Mouse (Mus musculus): Measurements from ENCODE around the gene Dnajb4.

Dnajb4 gene

DNA sequence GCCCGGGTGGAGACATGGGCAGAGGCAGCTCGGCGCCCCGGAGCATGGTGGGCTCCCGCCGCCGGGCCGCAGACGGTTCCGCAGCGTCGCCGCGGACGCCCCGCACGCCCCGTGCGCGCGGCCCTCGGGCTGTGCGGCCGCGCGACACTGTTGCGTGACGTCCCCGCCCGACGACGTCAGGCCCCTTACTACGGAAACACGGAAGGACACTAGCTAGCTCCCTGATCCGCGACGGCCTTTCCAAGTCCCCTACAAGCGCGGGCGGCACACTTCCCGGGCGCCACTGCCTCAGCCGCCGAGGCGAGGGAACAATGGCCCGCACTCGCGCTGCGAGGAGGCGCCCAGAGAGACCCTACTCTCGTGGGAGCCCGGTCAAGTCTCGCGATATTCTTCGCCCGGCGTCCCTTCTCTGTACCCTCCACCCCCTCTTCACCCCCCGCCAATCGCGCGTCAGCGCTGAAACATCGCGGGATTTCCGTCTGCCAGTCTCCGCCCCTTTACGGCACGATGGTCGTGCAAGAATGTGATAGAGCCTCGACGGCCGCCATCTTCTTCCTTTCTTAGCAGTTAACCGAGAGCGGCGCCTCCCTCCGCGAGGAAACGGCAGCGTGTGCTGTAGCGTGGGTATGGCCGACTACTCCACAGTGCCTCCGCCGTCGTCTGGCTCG is at the start of gene Dnajb4, which contains the start of gene Fubp1:
TSS of gene Dnajb4 (minus strand) at position 336 of the 668 bp plus-strand sequence.
TSS of gene Fubp1 (plus strand) at position 456 of the 668 bp plus-strand sequence.
- peak; percentile 99 for DNase-seq (ENCODE audit: low read depth)

DNA sequence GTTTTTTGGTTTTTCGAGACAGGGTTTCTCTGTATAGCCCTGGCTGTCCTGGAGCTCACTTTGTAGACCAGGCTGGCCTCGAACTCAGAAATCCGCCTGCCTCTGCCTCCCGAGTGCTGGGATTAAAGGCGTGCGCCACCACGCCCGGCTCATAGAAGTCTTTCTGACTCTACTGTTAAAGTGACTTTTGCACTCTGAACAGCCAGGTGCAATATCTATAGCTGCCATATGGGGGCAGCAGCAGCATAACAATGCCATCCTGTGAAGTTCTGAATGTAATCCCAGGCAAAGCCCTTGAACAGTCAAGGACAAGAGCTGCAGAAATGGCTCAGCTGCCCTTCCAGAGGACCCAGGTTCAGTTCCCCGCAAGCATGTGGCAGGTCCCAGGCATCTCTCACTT is 49.3 kb upstream of the Dnajb4 start:
- DNase-seq (ENCODE audit: low read depth) = peak; percentile 90

DNA sequence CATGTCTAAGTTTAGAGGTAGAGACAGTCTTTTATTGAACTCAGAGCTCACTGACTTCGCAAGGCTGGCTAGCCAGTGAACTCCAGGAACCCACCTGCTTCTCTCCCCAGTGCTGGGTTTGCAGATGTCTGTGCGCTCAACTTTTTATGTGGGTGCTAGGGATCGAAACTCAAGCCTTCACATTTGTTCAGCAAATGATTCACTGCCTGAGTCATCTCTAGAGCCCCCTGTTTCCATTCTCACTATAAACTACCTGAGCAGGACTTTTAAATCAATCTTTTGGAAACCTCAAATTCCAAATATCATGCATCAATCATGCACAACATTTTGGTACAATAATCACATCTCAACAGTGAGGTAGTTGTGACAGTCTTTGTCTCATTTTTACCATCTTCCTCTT is 47.4 kb upstream of the Dnajb4 start:
- no peak for DNase-seq (ENCODE audit: low read depth)

DNA sequence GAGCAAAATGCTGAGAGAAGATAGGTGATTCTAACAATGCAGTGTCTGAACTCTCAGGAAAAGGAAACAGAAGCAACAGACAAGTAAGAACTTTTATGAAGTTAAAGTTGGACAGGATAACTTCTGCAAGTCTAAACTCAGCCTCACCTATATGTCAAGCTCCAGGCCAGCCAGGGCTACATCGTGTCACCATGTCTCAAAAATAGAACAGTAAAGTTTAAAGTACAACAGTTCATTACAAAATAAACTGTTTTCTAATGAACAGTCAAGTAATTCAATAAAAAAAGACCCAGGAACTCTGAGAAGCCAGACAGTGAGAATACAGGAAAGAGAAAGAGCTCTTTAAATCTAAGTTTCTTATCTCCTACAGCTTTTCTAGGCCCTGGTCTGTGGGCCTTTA is 40.4 kb upstream of the Dnajb4 start:
- no peak for DNase-seq (ENCODE audit: low read depth)

DNA sequence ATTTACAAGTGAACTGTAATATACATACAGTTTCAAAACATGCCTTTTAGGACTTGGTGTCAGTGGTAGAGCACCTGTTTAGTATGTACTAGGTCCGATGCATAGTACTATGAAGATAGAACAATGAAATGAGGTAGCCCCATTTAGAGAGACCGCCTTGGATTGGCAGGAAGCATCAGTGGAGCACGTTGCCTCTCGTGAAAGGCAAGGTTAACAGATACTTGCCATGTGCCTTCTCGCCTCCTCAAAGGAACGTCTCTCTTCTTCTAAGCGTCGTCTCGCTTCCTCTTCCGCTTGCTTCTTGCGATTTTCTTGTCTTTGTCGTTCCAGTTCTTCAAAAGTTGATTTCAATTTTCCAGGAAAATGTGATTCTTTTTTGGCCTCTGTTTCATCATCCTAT is 37.6 kb upstream of the Dnajb4 start:
- no peak for DNase-seq (ENCODE audit: low read depth)

DNA sequence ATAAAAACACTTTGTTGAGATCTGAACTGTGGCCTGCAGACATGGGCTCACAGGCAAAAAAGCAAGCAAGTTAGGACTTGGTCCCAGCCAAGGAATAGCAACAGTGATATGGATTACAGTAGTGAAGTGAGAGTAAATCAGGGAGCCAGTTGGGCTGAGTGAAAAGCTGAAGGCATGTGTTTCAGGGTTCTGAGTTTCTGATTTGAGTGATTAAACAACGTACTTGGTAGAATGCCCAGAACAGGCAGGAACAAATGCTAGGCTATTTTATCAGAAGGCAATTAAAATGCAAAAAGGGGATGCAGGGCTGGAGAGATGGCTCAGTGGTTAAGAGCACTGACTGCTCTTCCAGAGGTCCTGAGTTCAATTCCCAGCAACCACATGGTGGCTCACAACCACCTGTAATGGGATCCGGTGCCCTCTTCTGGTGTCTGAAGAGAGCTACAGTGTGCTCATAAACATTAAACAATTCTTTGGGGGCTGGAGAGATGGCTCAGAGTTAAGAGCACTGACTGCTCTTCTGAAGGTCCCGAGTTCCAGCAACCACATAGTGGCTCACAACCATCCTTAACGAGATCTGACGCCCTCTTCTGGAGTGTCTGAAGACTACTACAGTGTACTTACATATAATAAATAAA is 35.3 kb upstream of the Dnajb4 start:
- DNase-seq (ENCODE audit: low read depth) = no peak

DNA sequence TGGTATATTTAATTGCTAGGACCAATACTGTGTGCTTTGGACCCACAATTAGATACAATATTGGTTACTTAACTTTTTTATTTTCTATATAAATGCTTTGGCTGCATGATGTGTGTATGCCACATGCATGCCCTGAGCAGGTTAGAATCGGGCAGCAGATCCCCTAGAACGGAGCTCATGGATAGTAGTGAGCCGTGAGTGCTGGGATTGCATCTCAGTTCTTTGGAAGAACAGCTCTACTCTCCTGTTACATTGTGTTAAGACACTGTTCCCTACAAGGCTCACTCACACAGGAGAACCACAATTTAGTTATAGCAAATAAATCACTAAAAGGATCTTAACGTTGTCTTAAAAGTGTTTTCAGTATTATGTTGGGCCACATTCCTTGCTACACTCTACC is 33.2 kb upstream of the Dnajb4 start:
- DNase-seq (ENCODE audit: low read depth) = no peak

DNA sequence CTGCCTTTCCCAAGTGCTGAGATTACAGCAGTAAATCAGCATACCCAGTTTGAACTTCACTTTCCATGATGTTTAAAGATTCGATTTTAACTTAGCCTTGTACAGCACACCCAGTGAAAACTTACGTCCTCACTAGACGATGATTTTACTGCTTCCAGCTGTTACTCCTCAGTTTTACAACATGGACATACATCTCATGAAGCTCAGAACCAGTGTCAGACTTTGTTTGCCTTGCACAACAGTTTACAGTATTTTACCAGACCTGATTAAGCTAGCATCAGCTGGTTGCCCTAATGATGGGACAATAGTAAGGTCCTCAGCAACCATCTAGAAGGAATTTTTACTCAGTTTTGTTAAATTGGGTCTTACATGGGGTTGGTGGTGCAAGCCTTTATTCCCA is 31.0 kb upstream of the Dnajb4 start:
- DNase-seq (ENCODE audit: low read depth) = no peak

DNA sequence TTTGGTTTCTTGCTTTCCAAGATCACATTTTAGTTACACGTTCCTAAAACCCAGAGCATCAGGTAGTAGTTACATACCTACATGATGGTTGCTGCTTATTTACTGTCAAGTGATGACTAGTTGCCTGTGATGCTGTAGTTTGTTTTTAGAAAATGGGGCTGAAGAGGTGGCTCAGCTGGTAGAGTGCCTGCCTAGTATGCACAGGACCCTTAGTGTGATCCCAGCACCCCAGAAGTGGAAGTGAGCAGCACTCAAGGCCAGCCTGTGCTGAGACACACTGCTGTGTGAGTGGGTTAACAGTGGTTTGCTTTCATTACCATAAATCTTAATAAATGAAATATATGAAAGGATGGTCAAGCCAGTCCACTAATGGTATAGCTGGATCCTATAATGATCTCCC is 29.5 kb upstream of the Dnajb4 start:
- DNase-seq (ENCODE audit: low read depth) = no peak

DNA sequence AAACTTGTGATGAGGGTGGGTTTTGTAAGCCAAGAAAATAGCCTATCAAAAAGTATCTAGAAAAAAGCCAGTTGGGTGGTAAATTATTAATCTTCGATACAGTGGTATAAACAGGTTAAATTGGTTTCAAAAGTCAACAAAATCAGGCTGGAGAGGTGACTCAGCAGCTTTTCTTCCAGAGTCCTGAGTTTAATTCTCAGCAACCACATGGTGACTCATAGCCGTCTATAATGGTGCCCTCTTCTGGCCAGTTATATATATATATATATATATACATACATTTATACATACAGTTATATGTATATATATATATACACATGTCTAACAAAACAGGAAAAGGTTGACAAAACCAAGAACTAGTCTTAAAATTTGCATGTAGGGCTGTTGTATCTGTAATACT is 28.7 kb upstream of the Dnajb4 start:
- DNase-seq (ENCODE audit: low read depth) = peak; percentile 87

DNA sequence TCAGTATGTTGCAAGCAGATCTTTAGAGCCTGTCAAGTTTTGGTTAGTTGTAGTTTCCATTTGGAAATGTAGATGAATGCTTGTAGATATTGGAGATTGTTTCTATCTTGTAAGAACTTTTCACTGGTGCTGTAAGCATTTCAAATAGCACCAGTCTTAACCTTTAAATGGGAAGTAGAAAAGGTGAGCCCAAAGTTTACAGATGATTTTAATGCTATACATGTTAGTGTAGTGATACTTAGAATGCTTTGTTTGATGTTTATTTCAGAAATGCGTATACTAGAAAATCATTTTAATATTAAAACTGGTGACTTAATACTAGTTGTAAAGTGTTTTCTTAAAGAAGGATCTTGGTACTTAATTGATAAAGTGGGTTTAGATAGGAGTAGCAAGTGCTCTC is 25.7 kb upstream of the Dnajb4 start:
- DNase-seq (ENCODE audit: low read depth) = no peak

DNA sequence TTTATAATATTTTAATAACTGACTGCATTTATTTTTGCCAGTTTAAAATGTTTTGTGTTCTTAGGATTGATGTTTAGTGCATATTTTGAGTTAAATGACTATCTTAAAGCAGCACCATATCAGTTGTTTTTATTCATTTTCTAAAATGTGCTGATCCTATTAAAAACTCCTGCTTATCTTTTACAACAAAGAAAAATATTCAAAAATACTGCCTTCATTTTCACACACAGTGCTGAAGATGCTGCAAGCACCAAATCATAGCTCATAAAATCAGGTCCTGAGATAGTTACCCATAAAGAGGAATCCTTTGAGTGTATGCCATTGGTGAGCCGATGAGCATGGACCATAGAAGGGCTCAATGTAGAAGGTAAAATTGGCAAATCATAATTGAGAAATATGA is 25.1 kb upstream of the Dnajb4 start:
- no peak for DNase-seq (ENCODE audit: low read depth)

DNA sequence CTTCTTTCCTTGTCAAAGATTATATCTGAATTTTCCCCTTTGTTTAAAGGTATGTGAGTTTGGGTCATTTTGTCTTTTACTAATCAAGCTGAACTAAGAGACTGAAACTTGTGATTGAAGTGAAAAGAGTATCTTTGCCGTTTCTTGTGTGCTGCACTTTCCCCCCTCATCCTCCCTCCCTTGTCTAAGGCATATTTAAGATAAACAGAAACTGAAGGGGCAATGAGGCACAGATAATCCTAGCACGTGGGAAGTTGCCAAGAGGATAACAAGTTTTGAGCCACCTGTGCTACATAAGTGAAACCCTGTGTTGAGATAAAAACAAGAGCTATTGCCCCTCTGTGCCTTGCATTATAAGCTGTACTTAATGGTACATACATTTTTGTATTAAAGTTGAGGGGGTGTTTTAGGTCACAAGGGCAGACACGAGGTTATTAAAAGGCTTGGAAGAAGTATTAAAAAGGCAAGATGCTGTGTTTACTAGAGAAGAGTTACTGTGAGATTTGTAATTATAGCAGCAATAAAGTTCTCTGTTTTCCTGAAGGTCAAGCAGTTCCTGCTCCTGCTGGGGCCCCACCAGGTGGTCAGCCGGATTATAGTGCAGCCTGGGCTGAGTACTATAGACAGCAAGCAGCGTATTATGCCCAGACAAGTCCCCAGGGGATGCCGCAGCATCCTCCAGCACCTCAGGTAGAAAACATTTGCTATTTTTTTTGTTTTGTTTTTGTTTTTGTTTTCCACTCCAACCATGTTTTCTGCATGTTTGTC is 21.4 kb upstream of the Dnajb4 start:
- DNase-seq (ENCODE audit: low read depth) = no peak

DNA sequence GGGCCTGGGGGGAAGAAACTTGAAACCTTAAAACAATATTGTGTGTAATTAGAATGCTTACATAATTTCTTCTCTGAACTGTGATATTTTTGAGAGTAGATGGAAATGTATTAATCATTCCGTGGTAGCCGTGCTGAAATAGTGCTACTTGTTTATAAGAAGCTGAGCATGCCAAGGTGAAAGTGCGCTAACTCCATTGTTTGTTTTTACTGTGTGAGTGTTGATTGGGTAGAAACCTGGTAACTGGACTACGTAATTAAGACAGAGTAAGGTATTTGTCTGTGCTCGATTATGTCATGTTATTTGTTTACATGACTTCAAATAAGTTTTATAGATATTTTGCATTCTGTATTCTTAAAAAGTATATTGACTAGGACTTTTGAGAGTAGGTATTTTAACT is 19.2 kb upstream of the Dnajb4 start:
- no peak for DNase-seq (ENCODE audit: low read depth)

DNA sequence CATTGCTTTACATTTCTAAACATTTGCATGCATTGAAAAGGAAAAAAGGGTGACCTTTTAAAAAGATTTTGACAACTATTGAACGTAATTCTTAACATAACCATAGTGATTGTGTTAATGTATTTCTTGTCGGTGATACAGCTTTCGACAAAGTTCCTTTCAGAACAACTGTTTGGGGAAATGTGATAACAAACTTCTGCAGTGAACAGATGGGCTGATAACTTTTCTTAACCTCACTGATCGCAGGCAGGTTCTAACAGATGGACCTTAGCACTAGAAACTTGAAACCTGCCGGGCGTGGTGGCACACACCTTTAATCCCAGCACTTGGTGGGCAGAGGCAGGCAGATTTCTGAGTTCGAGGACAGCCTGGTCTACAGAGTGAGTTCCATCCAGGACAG is 18.7 kb upstream of the Dnajb4 start:
- no peak for DNase-seq (ENCODE audit: low read depth)

DNA sequence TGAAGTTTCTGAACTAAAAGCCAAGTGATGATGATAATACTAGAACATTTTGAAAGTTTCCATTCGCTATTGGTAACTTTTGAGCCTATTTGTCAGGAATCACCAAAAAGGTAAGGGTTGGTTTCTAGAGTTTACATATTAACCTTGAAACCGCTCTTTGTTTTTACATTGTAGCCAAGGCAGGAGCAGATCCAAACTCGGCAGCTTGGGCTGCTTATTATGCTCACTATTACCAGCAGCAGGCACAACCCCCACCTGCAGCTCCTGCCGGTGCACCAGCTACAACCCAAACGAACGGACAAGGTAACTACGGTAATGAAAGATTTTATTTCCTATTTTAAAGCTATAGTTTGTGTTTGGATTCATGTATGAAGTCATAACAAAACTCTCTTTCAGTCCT is 15.8 kb upstream of the Dnajb4 start:
- no peak for DNase-seq (ENCODE audit: low read depth)

DNA sequence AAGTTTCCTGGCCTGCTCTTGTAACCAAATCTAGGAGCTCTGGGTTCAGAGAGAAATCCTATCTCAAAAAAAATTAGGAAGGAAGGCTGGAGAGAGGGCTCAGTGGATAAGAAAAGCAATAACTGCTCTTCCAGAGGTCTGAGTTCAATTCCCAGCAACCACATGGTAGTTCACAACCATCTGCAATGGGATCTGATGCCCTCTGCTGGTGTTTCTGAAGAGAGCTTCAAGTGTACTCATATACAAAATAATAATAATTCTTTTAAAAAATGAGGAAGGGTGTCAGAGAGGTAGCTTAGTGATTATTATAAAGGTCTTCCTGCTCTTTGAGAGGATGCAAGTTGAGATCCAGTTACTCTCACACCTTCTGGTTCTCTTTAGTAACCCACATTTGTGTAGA is 14.8 kb upstream of the Dnajb4 start:
- DNase-seq (ENCODE audit: low read depth) = peak; percentile 32

DNA sequence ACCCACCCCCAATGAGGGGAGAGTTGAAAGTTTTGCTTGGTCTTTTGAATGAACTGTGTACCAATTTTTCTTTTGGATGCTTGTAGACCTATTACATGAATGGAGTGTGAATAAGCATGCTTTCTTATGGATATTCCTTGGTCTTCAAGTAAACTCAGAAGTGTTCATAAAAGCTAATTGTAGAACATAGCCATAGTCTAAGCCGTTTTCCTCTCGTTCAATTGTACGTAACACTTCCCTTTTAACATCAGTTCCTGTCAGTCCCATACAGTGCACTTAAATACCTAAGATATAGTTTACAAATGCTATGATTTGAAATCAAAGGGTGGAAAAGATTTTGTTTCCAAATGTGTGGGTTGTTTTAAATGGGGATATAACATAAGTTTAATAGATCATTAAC is 3.3 kb upstream of the Dnajb4 start:
- DNase-seq (ENCODE audit: low read depth) = no peak

DNA sequence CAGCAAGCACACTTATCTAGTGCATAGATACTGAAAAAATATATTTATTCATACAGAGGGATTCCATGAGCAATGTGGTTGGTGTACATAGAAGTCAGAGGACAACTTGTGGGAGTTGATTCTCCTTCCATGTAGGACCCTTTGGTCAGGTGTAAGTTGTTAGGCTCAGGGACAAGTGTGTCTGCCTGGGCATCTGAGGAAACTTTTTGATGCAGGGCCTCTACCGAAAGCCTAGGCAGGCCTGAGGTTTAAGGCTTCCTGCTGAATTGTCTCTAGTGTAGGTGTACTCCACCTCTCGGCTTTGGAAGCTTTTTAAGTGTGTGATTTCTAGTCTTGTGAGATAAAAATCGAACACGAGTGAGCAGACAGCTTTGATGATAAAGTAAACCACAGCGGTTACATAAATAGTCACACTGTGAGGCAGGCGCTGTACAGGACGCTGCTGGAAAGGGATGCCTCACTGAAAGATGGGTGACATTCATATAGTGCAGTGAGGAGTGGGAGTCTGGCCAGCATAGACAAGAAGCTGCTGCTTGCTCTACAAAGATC is 1.7 kb upstream of the Dnajb4 start:
- peak; percentile 32 for DNase-seq (ENCODE audit: low read depth)

DNA sequence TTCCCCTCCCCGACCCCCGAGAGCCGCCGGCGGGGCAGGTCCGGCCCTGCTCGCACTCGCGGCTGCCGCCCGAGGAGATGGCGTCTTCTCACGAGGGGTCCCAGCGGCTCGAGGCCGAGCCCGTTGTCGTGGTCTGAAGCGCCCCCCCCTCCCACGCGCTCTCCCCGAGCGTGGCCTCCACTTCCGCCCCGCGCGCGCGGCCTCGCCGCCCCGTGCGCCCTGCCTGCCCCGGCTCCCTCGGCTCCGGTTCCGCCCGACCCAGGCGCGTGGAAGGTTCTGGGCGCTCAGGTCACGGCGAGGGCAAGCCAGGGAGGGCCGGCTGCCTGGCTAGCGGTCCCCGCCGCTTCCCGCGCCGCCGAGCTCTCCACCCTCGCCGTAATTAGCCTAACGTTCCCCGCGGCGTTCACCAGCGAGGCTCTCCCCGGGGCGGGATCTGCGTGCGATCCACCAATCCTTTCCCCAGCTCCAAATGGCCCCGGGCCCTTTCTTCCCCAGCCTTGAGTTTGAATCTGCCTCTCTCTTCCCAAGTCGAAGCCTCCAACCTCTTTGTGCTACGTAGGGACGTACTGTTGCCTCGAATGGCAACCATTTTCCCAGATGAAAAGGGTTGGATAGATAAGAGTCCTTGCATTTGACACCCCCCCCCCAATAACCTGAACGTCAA is 758 bp upstream of the Dnajb4 start:
- DNase-seq (ENCODE audit: low read depth) = peak; percentile 55

DNA sequence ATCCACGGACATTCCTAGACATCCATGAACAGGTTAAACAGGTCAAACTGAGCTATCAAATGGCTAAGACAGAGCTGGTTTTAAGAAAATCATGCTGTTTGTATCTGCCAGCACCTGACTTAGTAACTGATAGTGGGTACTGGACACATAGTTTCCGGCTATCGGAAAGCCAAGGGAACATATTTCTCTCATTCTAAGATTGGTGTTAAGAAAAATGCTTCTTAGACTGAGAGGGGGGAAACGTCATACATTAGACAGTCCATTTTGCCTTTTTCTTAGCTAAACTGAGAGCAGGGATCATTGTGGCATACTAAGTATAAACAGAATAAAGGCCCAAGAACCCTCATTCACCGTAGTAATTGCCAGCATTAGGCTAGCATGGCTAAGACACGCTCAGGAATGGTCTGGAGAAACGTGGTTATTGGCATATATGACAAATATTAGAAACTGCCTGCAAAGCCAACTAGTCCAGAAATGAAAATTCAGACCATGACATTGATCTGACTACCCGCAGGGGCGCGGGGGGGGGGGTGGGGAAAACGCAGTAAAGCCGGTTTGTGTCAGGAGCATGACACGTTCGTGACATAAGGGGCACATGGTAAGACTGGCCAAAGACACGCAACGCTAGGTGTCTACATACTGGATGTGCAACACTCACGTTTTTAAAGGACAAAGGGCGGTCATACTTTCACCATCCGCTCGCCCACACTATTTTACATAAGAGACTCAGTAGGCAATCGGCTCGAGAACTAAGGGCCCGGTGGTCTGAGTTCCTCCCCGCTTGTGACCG is 730 bp downstream of the Dnajb4 start:
- DNase-seq (ENCODE audit: low read depth) = peak; percentile 82

Data from 416B (cell line).